1 mouse cellular context compared by ENCODE assay signal in genomic region chr15:89374340-89374739, GRCm38 (mm10).
TF ChIP-seq lines count a peak whose summit lies in the region.

No protein-coding gene starts in this region.

TF ChIP-seq in CH12.LX, 34 proteins besides CTCF, POLR2A, EP300 and RAD21 (continued from another document):
- TF ChIP-seq MEF2A (IDR thresholded peaks at IDR 0.05; ENCODE audit: borderline replicate concordance, low read depth, low read length), result no peak
